Mouse (Mus musculus): ENCODE measurements around the gene 1110004F10Rik. TPM values are rescaled to one million over a fixed set of nuclear protein-coding genes. Genes with fewer than 3 reads are reported as not detected.
A peak's percentile ranks its signal among the peaks of the same experiment; 100 is the strongest.

Gene 1110004F10Rik
- polyA plus RNA-seq, 1 experiment from 2014 or later: 156 TPM

- peaks cover 63% of the 10 kb centered on the region for H3K36me3 ChIP-seq
- peaks cover 9% of the 10 kb centered on the region for H3K4me1 ChIP-seq
- no peaks in the 10 kb centered on the region for H3K27me3 ChIP-seq (replicated peaks)
- WGBS: 80% methylated on average over 2 of the region's 2 CpGs
- no peak overlapping the region for H3K9ac ChIP-seq
- no peak overlapping the region for H3K27ac ChIP-seq (replicated peaks)
- H3K4me2 ChIP-seq: no peak overlapping the region
- ATAC-seq (ENCODE audit: extremely low read depth, insufficient number of reproducible peaks, low FRiP score, low TSS enrichment): no peak
- no peaks in the 10 kb centered on the region for H3K9me3 ChIP-seq
- H3K4me3 ChIP-seq: no peak overlapping the region
These were observed 87.9 kb downstream of the 1110004F10Rik start for GRCm38 (mm10) chr7:116127052-116127451.

GRCm38 (mm10) chr7:116128286-116128685 lies 89.1 kb downstream of the 1110004F10Rik start:
- H3K9me3 ChIP-seq: no peaks in the 10 kb centered on the region
- no peak overlapping the region for H3K4me2 ChIP-seq
- no peak for ATAC-seq (ENCODE audit: extremely low read depth, insufficient number of reproducible peaks, low FRiP score, low TSS enrichment)
- WGBS: 74% methylated on average over 8 of the region's 8 CpGs
- no peak overlapping the region for H3K4me3 ChIP-seq
- H3K36me3 ChIP-seq: peaks cover 64% of the 10 kb centered on the region
- H3K27ac ChIP-seq (replicated peaks): no peak overlapping the region
- peaks cover 18% of the 10 kb centered on the region for H3K4me1 ChIP-seq
- H3K9ac ChIP-seq: no peak overlapping the region
- H3K27me3 ChIP-seq (replicated peaks): no peaks in the 10 kb centered on the region

GRCm38 (mm10) chr7:116129374-116129773 lies 90.2 kb downstream of the 1110004F10Rik start:
- Histone ChIP-seq H3K27ac (replicated peaks) (no peak overlapping the region), H3K36me3 (peaks cover 64% of the 10 kb centered on the region), H3K9me3 (no peaks in the 10 kb centered on the region), H3K4me1 (peaks cover 22% of the 10 kb centered on the region), H3K4me2 (no peak overlapping the region), H3K4me3 (no peak overlapping the region), H3K27me3 (replicated peaks) (no peaks in the 10 kb centered on the region), H3K9ac (no peak overlapping the region)
- no peak for ATAC-seq (ENCODE audit: extremely low read depth, insufficient number of reproducible peaks, low FRiP score, low TSS enrichment)
- 82% methylated on average over 10 of the region's 10 CpGs for WGBS

GRCm38 (mm10) chr7:116131390-116131789 lies 92.2 kb downstream of the 1110004F10Rik start:
- ATAC-seq (ENCODE audit: extremely low read depth, insufficient number of reproducible peaks, low FRiP score, low TSS enrichment): no peak
- Histone ChIP-seq H3K9ac (peak overlapping the region; percentile 54), H3K27me3 (replicated peaks) (no peaks in the 10 kb centered on the region), H3K36me3 (peaks cover 70% of the 10 kb centered on the region), H3K4me1 (peaks cover 23% of the 10 kb centered on the region), H3K9me3 (no peaks in the 10 kb centered on the region), H3K4me3 (no peak overlapping the region), H3K4me2 (no peak overlapping the region), H3K27ac (replicated peaks) (peak overlapping the region; percentile 45)
- WGBS: 13% methylated on average over 4 of the region's 4 CpGs

GRCm38 (mm10) chr7:116132078-116132477 lies 92.9 kb downstream of the 1110004F10Rik start:
- H3K36me3 ChIP-seq: peaks cover 72% of the 10 kb centered on the region
- H3K27me3 ChIP-seq (replicated peaks): no peaks in the 10 kb centered on the region
- no peaks in the 10 kb centered on the region for H3K9me3 ChIP-seq
- no peak overlapping the region for H3K4me3 ChIP-seq
- no peak for ATAC-seq (ENCODE audit: extremely low read depth, insufficient number of reproducible peaks, low FRiP score, low TSS enrichment)
- no peak overlapping the region for H3K4me2 ChIP-seq
- peaks cover 23% of the 10 kb centered on the region for H3K4me1 ChIP-seq
- peak overlapping the region; percentile 45 for H3K27ac ChIP-seq (replicated peaks)
- under 1% methylated on average over 5 of the region's 5 CpGs for WGBS
- peak overlapping the region; percentile 54 for H3K9ac ChIP-seq

- Histone ChIP-seq H3K36me3 (peaks cover 73% of the 10 kb centered on the region), H3K4me3 (no peak overlapping the region), H3K27me3 (replicated peaks) (no peaks in the 10 kb centered on the region), H3K27ac (replicated peaks) (no peak overlapping the region), H3K4me2 (peak overlapping the region; percentile 11; the same call in 1 of the 2 replicates), H3K9me3 (no peaks in the 10 kb centered on the region), H3K4me1 (peaks cover 28% of the 10 kb centered on the region), H3K9ac (no peak overlapping the region; the same call in 1 of the 2 replicates)
- 63% methylated on average over 31 of the region's 31 CpGs for WGBS
- no peak; the same call in 1 of the 2 replicates for ATAC-seq (ENCODE audit: extremely low read depth, insufficient number of reproducible peaks, low FRiP score, low TSS enrichment)
These were observed 95.5 kb downstream of the 1110004F10Rik start for GRCm38 (mm10) chr7:116134413-116135292.

GRCm38 (mm10) chr7:116137149-116137548 lies 98.0 kb downstream of the 1110004F10Rik start:
- Histone ChIP-seq H3K4me1 (peaks cover 18% of the 10 kb centered on the region), H3K36me3 (peaks cover 89% of the 10 kb centered on the region), H3K4me2 (no peak overlapping the region), H3K27me3 (replicated peaks) (no peaks in the 10 kb centered on the region), H3K4me3 (no peak overlapping the region), H3K9ac (no peak overlapping the region), H3K27ac (replicated peaks) (no peak overlapping the region), H3K9me3 (no peaks in the 10 kb centered on the region)
- 76% methylated on average over 12 of the region's 12 CpGs for WGBS
- ATAC-seq (ENCODE audit: extremely low read depth, insufficient number of reproducible peaks, low FRiP score, low TSS enrichment): no peak

DNA sequence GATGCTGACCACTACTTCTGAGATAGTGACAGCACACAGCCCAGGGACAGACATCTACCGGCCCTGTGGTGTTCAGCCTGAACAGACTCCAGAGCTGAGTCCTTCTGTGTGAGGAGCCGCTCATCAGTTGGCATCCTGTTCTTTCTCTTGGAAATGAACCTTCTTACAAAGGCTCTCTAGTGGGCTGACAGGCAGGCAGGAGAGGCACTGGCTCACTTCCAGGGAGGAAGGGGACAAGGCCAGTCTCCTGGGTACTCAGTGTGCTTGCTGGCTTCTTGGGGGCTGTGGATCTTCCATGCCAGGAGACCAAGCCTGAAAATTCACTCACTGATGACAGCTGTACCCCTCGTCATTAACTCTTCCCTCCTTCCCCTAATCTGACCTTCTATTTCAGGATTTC lies 98.5 kb downstream of the 1110004F10Rik start:
- no peak overlapping the region for H3K4me2 ChIP-seq
- 48% methylated on average over 3 of the region's 3 CpGs for WGBS
- no peaks in the 10 kb centered on the region for H3K27me3 ChIP-seq (replicated peaks)
- H3K9ac ChIP-seq: no peak overlapping the region
- no peak overlapping the region for H3K4me3 ChIP-seq
- no peaks in the 10 kb centered on the region for H3K9me3 ChIP-seq
- no peak for ATAC-seq (ENCODE audit: extremely low read depth, insufficient number of reproducible peaks, low FRiP score, low TSS enrichment)
- H3K27ac ChIP-seq (replicated peaks): no peak overlapping the region; the same call in 1 of the 2 replicates
- peaks cover 94% of the 10 kb centered on the region for H3K36me3 ChIP-seq
- H3K4me1 ChIP-seq: peaks cover 13% of the 10 kb centered on the region; the same call in 1 of the 2 replicates

DNA sequence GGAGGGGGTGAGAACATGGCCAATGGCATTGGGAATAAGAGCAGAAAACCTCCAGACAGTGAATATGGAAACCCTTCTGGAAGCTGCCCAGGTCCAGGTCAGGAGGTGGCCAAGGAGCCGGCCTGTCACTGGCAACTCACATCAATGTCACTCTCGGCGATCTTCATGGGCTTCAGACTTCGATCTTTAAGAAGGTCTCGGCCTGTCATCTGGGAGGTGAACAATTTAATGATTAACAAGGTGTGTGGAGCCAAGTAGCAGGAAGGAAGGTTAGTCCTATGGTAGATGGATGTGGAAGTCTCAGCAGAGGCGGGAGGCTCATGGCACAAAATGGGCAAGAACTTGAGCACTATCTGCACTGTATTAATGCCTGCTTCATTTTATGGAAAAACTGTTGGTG lies 105.8 kb downstream of the 1110004F10Rik start:
- no peak overlapping the region for H3K4me2 ChIP-seq
- no peaks in the 10 kb centered on the region for H3K4me1 ChIP-seq
- peaks cover 91% of the 10 kb centered on the region for H3K36me3 ChIP-seq
- no peaks in the 10 kb centered on the region for H3K9me3 ChIP-seq
- H3K27ac ChIP-seq (replicated peaks): no peak overlapping the region
- H3K27me3 ChIP-seq (replicated peaks): no peaks in the 10 kb centered on the region
- H3K4me3 ChIP-seq: no peak overlapping the region
- H3K9ac ChIP-seq: no peak overlapping the region
- WGBS: 88% methylated on average over 6 of the region's 6 CpGs
- no peak for ATAC-seq (ENCODE audit: extremely low read depth, insufficient number of reproducible peaks, low FRiP score, low TSS enrichment)

- no peak overlapping the region for H3K27ac ChIP-seq (replicated peaks)
- H3K4me1 ChIP-seq: no peaks in the 10 kb centered on the region
- H3K27me3 ChIP-seq (replicated peaks): no peaks in the 10 kb centered on the region
- no peak overlapping the region for H3K4me3 ChIP-seq
- H3K9ac ChIP-seq: no peak overlapping the region
- H3K36me3 ChIP-seq: peaks cover 78% of the 10 kb centered on the region
- no peaks in the 10 kb centered on the region for H3K9me3 ChIP-seq
- no peak for ATAC-seq (ENCODE audit: extremely low read depth, insufficient number of reproducible peaks, low FRiP score, low TSS enrichment)
- 89% methylated on average over 2 of the region's 2 CpGs for WGBS
- H3K4me2 ChIP-seq: no peak overlapping the region
These were observed 107.9 kb downstream of the 1110004F10Rik start for GRCm38 (mm10) chr7:116147114-116147513.

GRCm38 (mm10) chr7:116149568-116149967 lies 110.4 kb downstream of the 1110004F10Rik start:
- H3K4me2 ChIP-seq: no peak overlapping the region
- H3K27me3 ChIP-seq (replicated peaks): no peaks in the 10 kb centered on the region
- H3K4me1 ChIP-seq: no peaks in the 10 kb centered on the region
- peaks cover 79% of the 10 kb centered on the region for H3K36me3 ChIP-seq
- 67% methylated on average over 4 of the region's 4 CpGs for WGBS
- H3K4me3 ChIP-seq: no peak overlapping the region
- H3K9ac ChIP-seq: no peak overlapping the region
- H3K9me3 ChIP-seq: no peaks in the 10 kb centered on the region
- no peak overlapping the region for H3K27ac ChIP-seq (replicated peaks)
- no peak for ATAC-seq (ENCODE audit: extremely low read depth, insufficient number of reproducible peaks, low FRiP score, low TSS enrichment)
